Mouse (Mus musculus): Measurements from ENCODE around the gene Nt5m. TPM values are rescaled to one million over a fixed set of nuclear protein-coding genes. Genes with fewer than 3 reads are reported as not detected.

The Nt5m gene
- polyA plus RNA-seq (2012; rRNA removed; ENCODE audit: low replicate concordance), result 40.0 and 45.4 TPM in 2 replicates

GRCm38 (mm10) chr11:59839008-59839458, at the start of gene Nt5m:
Gene Nt5m, plus strand, starts transcription at chr11:59839447.

GRCm38 (mm10) chr11:59809670-59810474, 29.4 kb upstream of the Nt5m start, which contains the start of gene Flcn:
Gene Flcn, minus strand, starts transcription at chr11:59810016.

GRCm38 (mm10) chr11:59839459-59840126, 346 bp downstream of the Nt5m start, which contains the start of gene Cops3:
Gene Cops3, minus strand, starts transcription at chr11:59839838.

Other genes with a start within 250 kb of the Nt5m start
- gene Olfr223, start 246.2 kb upstream of the Nt5m start, polyA plus RNA-seq (2012; rRNA removed; ENCODE audit: low replicate concordance), result not detected in 2 replicates
- gene Mprip, start 178.1 kb upstream of the Nt5m start, polyA plus RNA-seq (2012; rRNA removed; ENCODE audit: low replicate concordance), result 169 and 193 TPM in 2 replicates
- 2.3 and 3.1 TPM in 2 replicates for gene Pld6, start 51.8 kb upstream of the Nt5m start, polyA plus RNA-seq (2012; rRNA removed; ENCODE audit: low replicate concordance)
- gene Flcn, start 29.4 kb upstream of the Nt5m start, polyA plus RNA-seq (2012; rRNA removed; ENCODE audit: low replicate concordance), result 53.7 and 55.4 TPM in 2 replicates
- 30.1 and 38.2 TPM in 2 replicates for gene Cops3, start 391 bp downstream of the Nt5m start, polyA plus RNA-seq (2012; rRNA removed; ENCODE audit: low replicate concordance)
- 36.9 and 37.2 TPM in 2 replicates for gene Med9, start 108.8 kb downstream of the Nt5m start, polyA plus RNA-seq (2012; rRNA removed; ENCODE audit: low replicate concordance)
- 53.5 and 78.9 TPM in 2 replicates for gene Rasd1, start 125.5 kb downstream of the Nt5m start, polyA plus RNA-seq (2012; rRNA removed; ENCODE audit: low replicate concordance)
- gene Pemt, start 207.0 kb downstream of the Nt5m start, polyA plus RNA-seq (2012; rRNA removed; ENCODE audit: low replicate concordance), result 33.2 and 34.9 TPM in 2 replicates

Measured in subcutaneous adipose tissue, adult 2 months (tissue).